Mouse (Mus musculus) left cerebral cortex, adult 8-10 months (tissue): ENCODE data around the gene Parvg. TPM values are rescaled to one million over a fixed set of nuclear protein-coding genes. Genes with fewer than 3 reads are reported as not detected.
A peak's percentile ranks its signal among the peaks of the same experiment; 100 is the strongest.

Source experiments
- DNase-seq, 2 experiments: peaks; one replicate each; pipeline ENCODE4 v3.0.0; 2022; ENCODE audit warnings: low spot score in 2 of 2
- total RNA-seq, 4 experiments: library from RNA; stranded (reverse); gene quantifications; 2 replicates each; pipeline ENCODE4 v1.2.4; 2022

Gene Parvg
- total RNA-seq, 4 experiments from 2014 or later, result 7.8 to 14.1 (median 10.4) TPM

DNA sequence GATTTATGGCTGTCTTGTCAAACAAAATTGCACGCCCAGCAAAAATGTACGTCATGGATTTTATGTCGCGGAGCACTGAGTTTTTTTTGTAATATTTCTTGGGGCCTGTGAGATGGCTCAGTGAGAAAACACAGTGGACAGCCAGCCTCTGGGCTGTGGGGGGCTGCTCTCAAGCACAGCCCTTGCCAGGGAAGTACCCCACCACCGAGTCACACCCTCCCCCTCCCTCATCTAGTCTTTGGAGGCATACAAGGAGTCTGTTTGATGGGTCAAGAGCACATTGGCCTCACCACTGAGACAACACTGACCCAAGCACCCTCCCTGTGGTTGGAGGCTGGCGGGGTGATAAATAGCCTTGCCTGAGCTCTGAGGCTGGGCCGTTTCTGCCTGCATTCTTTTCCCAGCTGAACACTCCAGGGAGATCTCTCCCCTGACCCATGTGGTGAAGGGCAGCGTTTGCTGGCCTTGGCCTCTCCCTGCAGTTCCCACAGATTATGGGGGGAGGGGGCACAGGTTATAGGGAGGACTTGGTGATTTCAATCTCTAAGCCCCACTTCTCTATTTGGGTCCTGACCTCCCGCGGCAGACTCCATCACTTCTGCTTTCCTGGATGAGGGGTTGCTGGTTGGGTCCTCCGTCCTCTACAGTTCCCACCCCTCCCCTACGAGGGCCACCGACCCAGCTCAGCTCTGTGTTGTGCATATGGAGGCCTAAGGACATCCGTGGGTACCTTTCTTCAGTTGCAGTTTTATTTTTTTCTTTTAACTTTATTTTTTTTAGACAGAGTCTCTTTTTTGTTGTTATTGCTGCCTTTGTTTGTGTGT is 26.3 kb downstream of the Parvg start:
- no peak for DNase-seq

DNA sequence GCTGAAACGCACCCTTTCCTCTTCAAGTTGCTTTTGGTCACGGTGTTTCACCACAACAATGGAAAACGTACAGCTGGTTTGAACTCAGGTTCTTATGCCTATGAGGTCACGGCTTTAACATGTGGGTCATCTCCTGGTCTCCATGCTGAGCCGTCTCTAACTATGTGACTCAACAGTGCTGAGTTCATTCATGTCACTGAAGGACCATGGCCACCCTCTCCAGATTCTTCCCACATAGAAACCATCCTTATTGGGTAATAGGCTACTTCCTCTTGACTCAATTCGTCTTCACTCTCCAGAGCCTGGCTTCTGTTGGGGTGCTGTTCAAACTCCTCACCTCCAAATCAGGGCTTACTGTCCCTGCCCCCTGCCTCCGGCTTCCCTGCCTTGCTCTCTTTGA is 27.5 kb downstream of the Parvg start:
- DNase-seq, result no peak

DNA sequence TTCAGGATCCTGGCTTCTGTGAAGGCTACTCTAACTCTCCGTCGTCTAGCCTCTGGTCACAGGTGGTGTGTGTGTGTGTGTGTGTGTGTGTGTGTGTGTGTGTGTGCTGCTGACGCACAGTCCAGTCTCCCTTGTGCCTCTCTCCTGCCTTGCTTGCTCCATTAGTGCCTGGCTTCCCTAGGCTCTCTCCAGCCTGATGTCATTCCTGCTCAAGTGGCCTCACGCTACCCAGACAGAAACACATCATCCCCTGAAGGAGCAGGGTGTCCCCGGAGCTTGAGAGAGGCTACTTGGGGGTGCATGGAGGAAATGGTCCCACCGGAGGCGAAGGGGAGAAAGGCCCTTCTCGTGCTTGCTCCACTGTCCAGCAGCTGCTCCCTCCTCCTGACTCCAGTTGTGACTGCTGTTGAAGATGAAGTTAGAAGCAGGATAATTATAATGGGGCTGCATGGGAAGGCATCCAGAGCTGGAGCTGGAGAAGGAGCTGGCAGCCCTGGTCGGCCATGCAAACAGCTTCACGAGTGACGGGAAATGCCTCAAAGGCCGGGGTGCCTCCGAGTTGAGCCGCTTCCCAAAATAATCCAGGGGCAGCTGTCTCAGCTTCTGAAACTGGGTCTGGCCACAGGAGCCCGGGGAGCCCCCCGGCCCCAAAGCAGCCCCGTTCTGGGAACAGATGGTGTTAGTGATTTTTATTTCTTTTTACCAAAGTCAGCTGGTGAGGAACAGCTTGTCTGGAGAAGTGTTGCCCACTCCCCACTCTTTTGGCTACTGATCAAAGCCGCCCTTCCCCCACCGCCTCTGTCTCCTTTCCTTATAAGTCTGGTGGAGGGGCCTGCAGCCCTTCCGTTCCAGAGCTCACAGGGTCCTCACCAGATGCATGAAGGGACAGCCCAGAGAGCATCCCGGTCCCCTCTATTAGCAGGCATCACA is 28.4 kb downstream of the Parvg start:
- peak in 1 of 2 experiments; percentile 23 for DNase-seq

GRCm38 (mm10) chr15:84355081-84355480 is 31.3 kb downstream of the Parvg start:
- no peak for DNase-seq

- DNase-seq, result no peak
These were observed 40.9 kb downstream of the Parvg start for GRCm38 (mm10) chr15:84364746-84365145.

DNA sequence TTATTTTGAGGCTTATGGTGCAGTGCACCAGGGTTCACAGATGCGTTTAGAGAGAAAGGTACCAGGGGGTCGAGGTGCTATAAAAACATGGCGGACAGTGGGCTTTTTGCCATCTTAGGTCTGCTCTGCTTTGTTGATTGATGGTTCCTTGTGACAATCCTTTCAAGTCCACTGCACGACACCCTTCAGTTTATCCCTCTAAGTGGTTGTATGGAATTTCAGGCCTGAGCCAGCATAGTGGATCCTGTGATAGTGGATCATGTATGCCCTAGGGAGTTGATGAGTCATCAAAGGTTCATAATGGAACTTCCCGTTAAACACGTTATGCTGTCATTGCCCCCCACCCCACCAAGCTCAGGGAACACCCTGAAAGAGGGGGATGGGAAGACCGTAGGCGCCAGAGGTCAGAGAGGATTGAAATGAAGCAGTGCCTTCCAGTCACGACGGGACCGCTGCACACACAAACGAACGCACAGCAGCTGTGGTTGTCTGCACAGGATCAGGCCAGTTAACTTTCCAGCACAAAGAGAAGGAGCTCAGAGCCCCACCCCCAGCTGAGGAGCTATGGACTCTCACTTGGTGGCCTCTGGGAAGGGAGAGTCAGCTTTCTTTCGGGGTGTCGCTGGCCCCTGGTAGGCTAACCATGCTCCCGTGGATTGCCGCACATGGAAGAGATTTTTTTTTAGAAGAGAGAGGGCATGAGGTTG is 42.0 kb downstream of the Parvg start:
- no peak for DNase-seq

- peak in 1 of 2 experiments; percentile 49 for DNase-seq
These were observed 42.8 kb downstream of the Parvg start for GRCm38 (mm10) chr15:84366574-84366989.

DNA sequence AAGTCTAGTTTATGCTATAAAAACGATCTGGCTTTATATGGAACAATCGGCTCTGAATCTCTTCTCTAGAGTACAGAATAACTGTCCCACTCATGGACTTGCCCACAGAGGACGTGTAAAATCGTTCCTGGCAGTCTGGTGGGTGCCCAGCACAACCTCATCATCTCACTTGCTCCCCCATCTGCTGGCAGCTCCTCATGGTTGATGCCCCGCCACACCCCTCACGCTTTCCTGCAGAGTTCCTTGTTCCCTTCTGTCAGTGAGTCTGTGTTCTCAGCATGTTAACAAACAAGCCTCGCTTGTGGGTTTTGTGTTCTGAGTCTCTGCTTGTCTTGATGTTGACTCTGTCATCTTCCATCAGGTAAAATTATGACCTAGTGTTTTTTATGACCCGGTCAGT is 43.6 kb downstream of the Parvg start:
- no peak for DNase-seq

DNA sequence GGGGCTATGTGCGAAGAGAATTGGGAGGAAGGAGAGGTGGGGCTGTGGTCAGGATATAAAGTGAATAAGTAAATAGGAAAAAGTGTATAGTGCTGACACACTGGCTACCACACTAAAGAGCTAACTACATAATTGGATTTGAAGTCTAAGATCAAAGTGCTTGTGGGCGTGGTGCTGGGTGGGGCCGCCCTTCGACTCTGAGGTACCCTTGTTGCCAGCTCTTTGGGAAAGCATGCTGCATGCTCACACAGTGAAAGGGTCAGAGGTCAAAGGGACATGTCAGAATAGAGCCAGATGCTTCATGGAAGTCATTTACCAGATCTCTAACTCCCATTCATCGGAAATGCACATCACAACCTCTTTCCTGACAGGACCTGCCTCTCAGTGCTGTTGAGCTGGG is 49.0 kb downstream of the Parvg start:
- DNase-seq, result no peak

GRCm38 (mm10) chr15:84378734-84379133 is 54.9 kb downstream of the Parvg start:
- no peak for DNase-seq

DNA sequence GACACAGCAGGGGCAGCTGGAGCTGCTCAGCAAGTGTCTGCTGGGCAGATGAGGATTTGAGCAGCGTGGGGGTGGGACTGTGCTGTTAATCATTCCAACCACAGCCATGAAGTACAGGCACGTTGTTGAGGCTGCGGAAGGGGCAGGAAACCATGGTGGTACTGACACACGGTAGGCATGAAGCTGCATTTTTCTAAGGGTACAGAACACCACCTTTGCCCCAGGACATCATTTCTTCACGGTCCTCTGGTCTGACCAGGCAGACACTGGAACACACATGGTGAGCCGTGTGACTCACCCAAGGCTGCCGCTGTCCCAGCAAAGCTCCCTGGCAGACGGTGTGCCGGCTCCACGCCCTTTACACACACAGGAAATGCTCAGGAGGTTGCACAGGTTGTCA is 56.4 kb downstream of the Parvg start:
- DNase-seq, result no peak

DNA sequence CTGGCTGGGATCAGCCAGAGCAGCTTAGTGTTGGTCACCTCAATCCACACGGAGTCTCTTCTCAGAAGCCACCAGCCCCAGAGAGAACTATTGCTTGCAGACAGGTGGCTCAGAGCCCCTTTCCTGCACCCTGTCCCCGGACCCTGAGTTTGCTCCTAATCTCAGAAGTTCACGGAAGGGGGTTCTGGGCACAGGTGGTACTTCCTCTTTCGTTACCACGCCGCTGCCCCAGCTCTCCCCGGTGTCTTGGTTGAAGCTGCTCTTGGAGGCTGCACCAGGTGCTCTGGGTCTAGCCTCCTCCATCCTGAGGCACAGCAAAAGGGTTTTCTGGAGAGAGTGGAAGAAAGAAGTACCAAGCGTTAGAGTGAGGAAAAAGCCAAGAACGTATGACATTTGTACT is 60.2 kb downstream of the Parvg start:
- DNase-seq, result no peak

GRCm38 (mm10) chr15:84385995-84386565 is 62.3 kb downstream of the Parvg start:
- peak in 1 of 2 experiments; percentile 38 for DNase-seq

DNA sequence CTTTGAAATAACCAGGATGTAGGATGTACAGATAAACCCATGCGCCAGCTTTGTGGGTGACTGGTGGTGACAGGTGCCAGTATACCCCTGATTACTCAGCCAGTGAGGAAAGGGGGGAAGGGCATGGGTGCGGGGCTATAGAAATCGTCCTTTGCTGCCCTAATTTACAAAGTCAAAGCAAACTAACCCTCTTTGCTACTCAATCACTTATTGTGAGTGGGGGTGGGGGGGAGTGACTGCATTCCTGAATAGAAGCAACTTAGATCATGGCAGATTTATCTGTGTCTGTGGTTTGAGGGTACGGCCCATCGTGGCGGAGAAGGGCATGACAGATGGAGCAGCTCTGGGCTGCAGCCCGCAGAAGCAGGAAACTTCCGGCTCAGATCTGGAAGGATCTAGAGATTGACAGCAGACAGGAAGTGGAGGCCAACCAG is 64.9 kb downstream of the Parvg start:
- no peak for DNase-seq

DNA sequence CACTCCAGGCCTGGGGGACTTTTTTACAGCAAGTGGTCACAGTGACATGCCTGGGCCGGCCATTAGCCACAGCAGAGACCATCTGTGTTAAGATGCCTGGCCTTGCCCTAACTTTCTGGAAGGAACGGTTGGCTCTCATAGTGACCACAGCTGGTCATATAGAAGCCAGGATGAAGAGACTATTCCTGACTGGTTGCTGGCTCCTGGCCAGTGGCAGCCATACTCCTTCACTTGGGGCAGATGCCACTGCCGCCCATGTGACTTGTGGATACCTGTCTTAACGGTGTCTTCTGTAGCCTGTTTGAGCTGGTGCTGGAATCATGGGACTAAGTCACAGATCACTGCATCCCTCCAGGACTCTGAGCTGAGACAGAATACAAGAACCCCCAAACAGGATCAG is 68.3 kb downstream of the Parvg start:
- DNase-seq, result no peak

Other genes with a start within 250 kb of the Parvg start
- 100 to 1,000 TPM; 393 to 440 (median 417) TPM for gene Sult4a1, start 218.3 kb upstream of the Parvg start, total RNA-seq
- gene Pnpla5, start 200.9 kb upstream of the Parvg start, total RNA-seq, result not detected
- 10 to 100 TPM in 3 of 4 experiments, 1 to 10 TPM in 1; 9.3 to 12.4 (median 12.2) TPM for gene Pnpla3, start 156.2 kb upstream of the Parvg start, total RNA-seq
- 100 to 1,000 TPM; 102 to 106 (median 104) TPM for gene Samm50, start 131.8 kb upstream of the Parvg start, total RNA-seq
- gene Parvb, start 92.0 kb upstream of the Parvg start, total RNA-seq, result 10 to 100 TPM; 15.8 to 20.0 (median 17.9) TPM
- 10 to 100 TPM; 32.4 to 39.4 (median 37.7) TPM for gene Shisal1, start 123.1 kb downstream of the Parvg start, total RNA-seq
- 10 to 100 TPM; 47.7 to 51.8 (median 50.2) TPM for gene Rtl6, start 233.8 kb downstream of the Parvg start, total RNA-seq